Mouse (Mus musculus): ENCODE measurements around the gene F2r.
A peak's percentile ranks its signal among the peaks of the same experiment; 100 is the strongest.

- peak; percentile 86; the same call in 1 of the 2 replicates for TF ChIP-seq CTCF (IDR thresholded peaks at IDR 0.05; ENCODE audit: borderline replicate concordance, extremely low read depth, insufficient read depth, insufficient read length)
- no peak for TF ChIP-seq POLR2A (IDR thresholded peaks at IDR 0.05; ENCODE audit: borderline replicate concordance, extremely low read depth, insufficient read depth, insufficient read length, poor library complexity, severe bottlenecking)
These were observed 54.6 kb downstream of the F2r start for GRCm38 (mm10) chr13:95563693-95564092.
